Mouse (Mus musculus): ENCODE results near the gene Prdm9. TPM values are rescaled to one million over a fixed set of nuclear protein-coding genes. Genes with fewer than 3 reads are reported as not detected.

Gene Prdm9
- 10 to 100 TPM; 30.8 to 39.1 TPM for total RNA-seq (2023)

GRCm38 (mm10) chr17:15564014-15564927 is at the start of gene Prdm9:
Gene Prdm9 (minus strand): TSS chr17:15564354.

GRCm38 (mm10) chr17:15526986-15527810 is 37.0 kb downstream of the Prdm9 start, which contains the start of gene Pdcd2:
Gene Pdcd2 (minus strand): TSS chr17:15527301.

GRCm38 (mm10) chr17:15499656-15500394 is 64.3 kb downstream of the Prdm9 start, which contains the start of the genes Psmb1 and Tbp:
Gene Psmb1 (minus strand): TSS chr17:15499751.
Gene Tbp (plus strand): TSS chr17:15499888.

Other genes starting within 250 kb of the Prdm9 start
- gene Dll1, start 187.5 kb downstream of the Prdm9 start, total RNA-seq (2023) = 1 to 10 TPM; 4.2 to 4.4 TPM
- gene Fam120b, start 168.2 kb downstream of the Prdm9 start, total RNA-seq (2023) = 10 to 100 TPM; 34.9 to 44.1 TPM
- gene Psmb1, start 64.6 kb downstream of the Prdm9 start, total RNA-seq (2023) = 100 to 1,000 TPM; 108 to 111 TPM
- 10 to 100 TPM; 56.3 to 63.3 TPM for gene Tbp, start 64.5 kb downstream of the Prdm9 start, total RNA-seq (2023)
- gene Pdcd2, start 37.1 kb downstream of the Prdm9 start, total RNA-seq (2023) = 10 to 100 TPM; 49.1 to 53.9 TPM
- gene Chd1, start 140.6 kb upstream of the Prdm9 start, total RNA-seq (2023) = 100 to 1,000 TPM in 1 of 2 experiments, 10 to 100 TPM in 1; 99.4 to 112 TPM